Mouse (Mus musculus) thymus, postnatal 0 days (tissue): Measurements from ENCODE around the gene Sptssa. TPM values are rescaled to one million over a fixed set of nuclear protein-coding genes. Genes with fewer than 3 reads are reported as not detected.
"Not testable (repeated sequence)": the region's sequence is repeated elsewhere in the genome, so short reads cannot be mapped to it uniquely, and the experiment has no call there.

Source experiments
- DNase-seq: peaks from one replicate; pipeline ENCODE4 v3.0.0-alpha.2; 2015; ENCODE audit warnings: low spot score
- polyA plus RNA-seq: library from polyadenylated mRNA; unstranded; fragments of >200 nt; fragmentation: Nextera tagmentation; extraction: Ambion mirVana; gene quantifications from 2 replicates; pipeline ENCODE4 v1.2.1, GENCODE M21; 2015

Sptssa gene
- 212 and 214 TPM in 2 replicates for polyA plus RNA-seq

- peak; percentile 96 for DNase-seq
These were observed at the start of gene Sptssa for GRCm38 (mm10) chr12:54656396-54657171. Gene Sptssa (minus strand): TSS chr12:54656573.

- DNase-seq = no peak
These were observed 43.0 kb upstream of the Sptssa start for GRCm38 (mm10) chr12:54699394-54699793.

GRCm38 (mm10) chr12:54697791-54698250 lies 41.4 kb upstream of the Sptssa start:
- DNase-seq = peak; percentile 10

- DNase-seq = peak; percentile 78
These were observed 40.7 kb upstream of the Sptssa start for GRCm38 (mm10) chr12:54697003-54697597.

GRCm38 (mm10) chr12:54696242-54697002 lies 40.0 kb upstream of the Sptssa start:
- peak; percentile 97 for DNase-seq

- DNase-seq = peak; percentile 98
These were observed 39.3 kb upstream of the Sptssa start, which contains the start of gene Eapp for GRCm38 (mm10) chr12:54695511-54696241. Gene Eapp (minus strand): TSS chr12:54695897.

DNA sequence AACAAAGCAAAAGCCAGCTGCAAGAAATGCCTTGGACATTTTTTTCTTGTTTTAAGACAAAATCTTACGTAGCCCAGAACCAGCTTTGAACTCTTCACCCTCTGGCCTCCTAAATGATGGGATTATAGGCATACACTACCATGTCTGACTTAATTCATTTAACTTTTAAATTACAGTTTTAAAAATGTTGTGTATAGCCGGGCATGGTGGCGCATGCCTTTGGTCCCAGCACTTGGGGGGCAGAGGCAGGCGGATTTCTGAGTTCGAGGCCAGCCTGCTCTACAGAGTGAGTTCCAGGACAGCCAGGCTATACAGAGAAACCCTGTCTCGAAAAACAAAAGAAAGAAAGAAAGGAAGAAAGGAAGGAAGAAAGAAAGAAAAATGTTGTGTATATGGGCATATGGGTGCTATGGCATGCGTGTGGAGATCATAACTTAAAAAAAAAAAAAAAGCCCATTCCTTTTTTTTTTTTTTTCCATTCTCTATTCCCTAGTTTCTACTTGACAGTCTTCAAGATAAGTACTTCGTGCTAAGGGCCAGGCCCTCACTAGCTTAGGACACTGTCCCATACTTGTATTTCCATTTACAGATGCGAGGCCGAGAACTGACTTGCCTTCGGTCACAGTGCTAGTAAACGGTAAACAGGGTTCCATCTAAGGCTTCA lies 38.6 kb upstream of the Sptssa start:
- no peak for DNase-seq

DNA sequence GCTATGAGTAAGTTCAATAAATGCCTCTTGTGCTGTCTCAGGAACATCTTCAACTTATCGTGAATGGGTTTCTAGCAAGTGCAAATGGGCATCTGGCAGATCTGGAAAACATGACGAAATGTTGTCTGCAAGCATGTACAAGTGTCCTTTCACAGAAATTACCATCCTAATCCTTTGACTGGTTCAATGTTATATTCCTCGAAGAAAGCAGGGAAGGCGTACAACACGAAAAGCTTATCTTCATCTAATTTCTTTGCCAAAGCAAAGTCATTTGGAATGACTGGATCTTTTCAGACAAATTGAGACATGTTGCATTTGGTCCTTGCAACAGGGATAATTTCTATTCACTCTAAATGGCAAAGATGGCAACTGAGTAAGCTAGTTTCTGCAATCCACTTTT lies 32.7 kb upstream of the Sptssa start:
- DNase-seq = no peak

DNA sequence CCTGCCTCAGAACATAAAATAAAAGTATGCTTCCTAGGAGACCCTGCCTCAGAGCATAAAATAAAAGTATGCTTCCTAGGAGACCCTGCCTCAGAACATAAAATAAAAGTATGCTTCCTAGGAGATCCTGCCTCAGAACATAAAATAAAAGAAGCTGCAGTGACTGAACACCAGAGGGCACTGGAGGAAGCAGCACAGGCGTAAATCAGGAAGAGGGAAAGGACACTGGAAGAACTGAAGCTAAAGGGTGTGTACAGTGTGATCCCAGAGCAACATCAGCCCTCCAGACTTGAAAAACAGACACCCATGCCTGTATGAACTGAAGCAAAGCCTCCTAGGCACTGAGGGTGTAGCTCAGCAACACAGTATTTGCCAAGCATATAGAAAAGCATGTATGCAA lies 26.8 kb upstream of the Sptssa start:
- peak; percentile 7 for DNase-seq

DNA sequence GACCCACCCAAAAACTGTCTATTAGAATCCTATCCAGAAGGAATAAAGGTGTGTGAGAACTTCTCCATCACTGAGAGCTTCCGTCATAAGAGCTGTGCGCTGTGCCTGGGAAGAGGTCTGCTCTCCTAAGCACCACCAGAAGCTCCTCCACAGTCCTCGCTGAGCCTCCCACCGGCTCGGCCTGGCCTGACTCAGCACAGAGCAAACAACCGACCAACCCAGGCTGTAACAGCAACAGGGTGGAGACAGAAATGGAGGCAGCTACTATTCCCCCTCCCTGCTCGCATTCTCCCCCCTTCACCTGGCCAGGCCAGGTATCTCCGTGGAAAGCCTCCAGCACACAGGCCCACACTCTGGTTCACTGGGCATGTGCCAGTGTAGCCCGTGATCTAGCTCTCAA lies 20.3 kb upstream of the Sptssa start:
- no peak for DNase-seq

DNA sequence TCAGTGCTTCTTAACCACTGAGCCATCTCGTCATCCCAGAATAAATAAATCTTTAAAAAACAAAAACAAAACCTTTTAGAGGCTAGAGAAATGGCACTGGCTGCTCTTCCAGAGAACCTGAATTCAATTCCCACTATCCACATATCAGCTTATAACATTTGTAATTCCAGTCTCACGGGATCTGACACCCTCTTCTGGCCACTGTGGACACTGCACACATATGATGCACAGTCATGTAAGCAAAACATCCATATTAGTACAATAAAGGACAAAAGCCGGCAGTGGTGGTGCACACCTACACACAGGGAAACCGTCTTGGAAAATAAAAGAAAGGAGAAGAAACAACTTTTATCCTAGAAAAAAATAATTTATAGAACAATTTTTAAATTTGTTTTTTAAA lies 19.0 kb upstream of the Sptssa start:
- DNase-seq = no peak

GRCm38 (mm10) chr12:54671262-54671661 lies 14.9 kb upstream of the Sptssa start:
- DNase-seq = no peak

DNA sequence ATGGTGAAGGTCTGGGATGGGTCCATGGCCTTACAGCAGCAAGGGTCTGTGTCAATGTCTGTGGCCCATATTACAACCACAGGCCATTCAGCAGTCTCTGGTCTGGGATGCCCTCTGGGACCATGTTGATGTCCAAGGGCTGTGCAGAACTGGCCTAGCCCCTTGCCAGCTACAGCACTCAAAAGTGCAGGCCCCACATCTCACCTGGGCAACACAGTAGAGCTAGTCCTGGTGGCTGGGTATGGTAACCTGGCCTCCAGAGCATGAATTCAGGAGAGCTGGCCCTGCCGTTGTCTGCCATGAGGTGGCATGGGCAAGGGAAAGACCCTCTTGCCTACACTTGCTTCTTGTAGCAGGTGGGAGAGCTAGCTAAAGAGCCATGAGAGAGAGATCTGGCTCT lies 11.8 kb upstream of the Sptssa start:
- DNase-seq = no peak

DNA sequence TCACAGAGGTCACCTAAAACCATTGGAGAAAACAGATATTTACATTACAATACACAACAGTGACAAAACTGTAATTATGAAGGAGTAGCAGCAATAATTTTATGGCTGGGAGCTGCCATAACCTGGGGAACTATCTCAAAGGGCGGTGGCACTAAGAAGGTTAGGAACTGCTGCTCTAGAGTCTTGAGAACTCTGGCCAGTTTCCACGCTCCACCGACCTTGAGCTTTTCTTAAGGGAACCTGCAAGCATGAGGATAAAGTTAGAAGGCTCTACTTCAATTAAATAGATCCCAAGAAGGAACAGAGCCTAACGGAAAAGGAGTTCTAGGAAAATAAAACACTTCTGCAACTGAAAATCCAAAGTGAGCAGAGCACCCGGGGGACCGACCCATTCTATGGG lies 9.2 kb upstream of the Sptssa start:
- no peak for DNase-seq

DNA sequence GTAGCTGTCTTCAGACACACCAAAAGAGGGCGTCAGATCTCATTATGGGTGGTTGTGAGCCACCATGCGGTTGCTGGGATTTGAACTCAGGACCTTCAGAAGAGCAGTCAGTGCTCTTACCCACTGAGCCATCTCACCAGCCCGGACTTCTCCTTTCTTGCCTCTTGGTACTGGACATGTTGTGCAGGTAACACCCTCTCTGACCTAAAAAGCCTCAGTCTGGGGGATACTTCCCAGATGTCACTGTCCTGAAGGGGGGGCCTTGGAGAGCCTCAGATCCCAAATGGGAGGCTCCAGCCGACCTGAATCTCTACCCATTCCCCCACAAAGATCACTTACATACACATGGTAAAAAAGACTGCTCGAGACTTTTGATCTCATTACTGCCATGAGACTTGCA lies 5.1 kb upstream of the Sptssa start:
- DNase-seq = not testable (repeated sequence)

GRCm38 (mm10) chr12:54659901-54660300 lies 3.5 kb upstream of the Sptssa start:
- DNase-seq = no peak

DNA sequence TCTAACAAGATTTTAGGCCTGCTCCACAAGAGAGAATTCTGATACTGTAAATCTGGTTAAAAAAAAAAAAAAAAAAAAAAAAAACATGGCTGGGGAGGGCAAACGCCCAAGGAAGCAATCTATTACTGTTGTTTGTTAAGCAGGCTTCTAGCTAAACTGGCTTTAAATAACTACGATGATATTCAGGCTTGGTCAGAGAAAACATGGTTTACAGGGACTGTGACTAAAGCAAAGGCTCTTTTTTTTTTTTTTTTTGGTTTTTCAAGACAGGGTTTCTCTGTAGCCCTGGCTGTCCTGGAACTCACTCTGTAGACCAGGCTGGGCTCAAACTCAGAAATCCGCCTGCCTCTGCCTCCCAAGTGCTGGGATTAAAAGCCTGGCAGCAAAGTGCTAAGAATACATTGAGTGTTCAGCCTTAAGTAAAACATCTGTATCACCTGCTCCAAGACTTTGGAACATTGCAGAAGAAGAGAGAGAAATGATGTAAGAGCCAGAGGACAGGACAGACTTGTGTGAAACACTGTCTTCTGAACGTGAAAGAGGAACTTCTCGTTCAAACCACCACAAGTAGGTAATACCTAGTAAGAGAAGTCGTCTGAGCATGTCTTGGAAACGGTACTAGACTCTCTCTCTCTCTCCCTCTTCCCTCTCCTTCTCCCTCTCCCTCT lies 2.2 kb upstream of the Sptssa start:
- DNase-seq = no peak

DNA sequence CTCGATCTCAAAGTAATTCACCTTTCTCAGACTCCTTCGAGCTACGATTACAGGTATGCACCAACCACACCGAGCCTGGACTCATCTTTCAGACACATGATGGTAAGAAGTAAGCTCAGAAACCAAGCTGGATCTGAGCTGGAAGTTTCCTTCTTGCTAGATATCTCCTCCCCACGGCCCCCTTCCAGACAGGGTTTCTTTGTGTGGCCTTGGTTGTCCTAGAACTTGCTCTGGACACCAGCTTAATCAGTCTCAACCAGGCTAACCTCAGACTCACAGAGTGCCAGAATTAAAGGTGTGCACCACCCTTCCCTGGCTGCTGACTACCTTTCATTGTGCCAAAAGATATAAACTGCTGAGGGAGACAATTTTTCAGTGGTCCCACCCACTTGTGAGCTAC lies 1.6 kb upstream of the Sptssa start:
- no peak for DNase-seq

GRCm38 (mm10) chr12:54657226-54657625 lies 853 bp upstream of the Sptssa start:
- no peak for DNase-seq

GRCm38 (mm10) chr12:54656039-54656395 lies 356 bp downstream of the Sptssa start:
- no peak for DNase-seq
